Mouse (Mus musculus) cerebral cortex, adult 2 months (tissue): Measurements from ENCODE around the gene Bsg.

Source experiments
- WGBS: fragments of 180-500 bp; shearing (Covaris S2); methylation state at CpG from one replicate; pipeline ENCODE4 v1.1.7; 2018; 5-methylcytosine and 5-hydroxymethylcytosine counted together

Gene Bsg

GRCm38 (mm10) chr10:79703541-79703940, 750 bp upstream of the Bsg start:
- WGBS: 60% methylated on average over 10 of the region's 10 CpGs

GRCm38 (mm10) chr10:79704970-79705360, 674 bp downstream of the Bsg start:
- WGBS: 2% methylated on average over 10 of the region's 10 CpGs

GRCm38 (mm10) chr10:79705951-79706350, 1.7 kb downstream of the Bsg start:
- WGBS: 58% methylated on average over 5 of the region's 5 CpGs

GRCm38 (mm10) chr10:79706406-79707094, 2.3 kb downstream of the Bsg start:
- WGBS: 51% methylated on average over 5 of the region's 5 CpGs

- 85% methylated on average over 1 of the region's 1 CpGs for WGBS
Measured at GRCm38 (mm10) chr10:79707162-79707561, 2.9 kb downstream of the Bsg start.

- WGBS: 40% methylated on average over 4 of the region's 4 CpGs
Measured at GRCm38 (mm10) chr10:79707759-79708158, 3.5 kb downstream of the Bsg start.

GRCm38 (mm10) chr10:79708668-79709067, 4.4 kb downstream of the Bsg start:
- WGBS: 66% methylated on average over 21 of the region's 21 CpGs

GRCm38 (mm10) chr10:79709307-79709706, 5.0 kb downstream of the Bsg start:
- 57% methylated on average over 7 of the region's 7 CpGs for WGBS

- 72% methylated on average over 1 of the region's 1 CpGs for WGBS
Measured at GRCm38 (mm10) chr10:79712029-79712428, 7.7 kb downstream of the Bsg start.

- 9% methylated on average over 4 of the region's 6 CpGs for WGBS
Measured at GRCm38 (mm10) chr10:79712499-79713126, 8.3 kb downstream of the Bsg start.

- WGBS: 5% methylated on average over 1 of the region's 1 CpGs
Measured at GRCm38 (mm10) chr10:79713163-79713562, 8.9 kb downstream of the Bsg start.

GRCm38 (mm10) chr10:79714996-79715395, 10.7 kb downstream of the Bsg start:
- WGBS: 43% methylated on average over 4 of the region's 4 CpGs

GRCm38 (mm10) chr10:79716254-79716987, 12.1 kb downstream of the Bsg start, which contains the start of gene Hcn2:
Gene Hcn2 (plus strand): TSS chr10:79716634.
- under 1% methylated on average over 78 of the region's 91 CpGs for WGBS

- WGBS: under 1% methylated on average over 44 of the region's 44 CpGs
Measured at GRCm38 (mm10) chr10:79716988-79717355, 12.7 kb downstream of the Bsg start.

GRCm38 (mm10) chr10:79717640-79718357, 13.5 kb downstream of the Bsg start:
- 2% methylated on average over 43 of the region's 43 CpGs for WGBS

- WGBS: 64% methylated on average over 5 of the region's 5 CpGs
Measured at GRCm38 (mm10) chr10:79721089-79721488, 16.8 kb downstream of the Bsg start.

- WGBS: 18% methylated on average over 6 of the region's 6 CpGs
Measured at GRCm38 (mm10) chr10:79723047-79723446, 18.8 kb downstream of the Bsg start.

GRCm38 (mm10) chr10:79723692-79724091, 19.4 kb downstream of the Bsg start:
- 74% methylated on average over 7 of the region's 7 CpGs for WGBS

GRCm38 (mm10) chr10:79726090-79726489, 21.8 kb downstream of the Bsg start:
- WGBS: 39% methylated on average over 11 of the region's 11 CpGs

- WGBS: 40% methylated on average over 28 of the region's 28 CpGs
Measured at GRCm38 (mm10) chr10:79728323-79729249, 24.3 kb downstream of the Bsg start.

GRCm38 (mm10) chr10:79729357-79729965, 25.2 kb downstream of the Bsg start:
- 34% methylated on average over 13 of the region's 13 CpGs for WGBS
